Mouse (Mus musculus): Measurements from ENCODE around the gene Nanp. TPM values are rescaled to one million over a fixed set of nuclear protein-coding genes. Genes with fewer than 3 reads are reported as not detected.
A peak's percentile ranks its signal among the peaks of the same experiment; 100 is the strongest.

Nanp gene
- polyA plus RNA-seq, 1 experiment from 2014 or later, result 49.2 TPM

- Histone ChIP-seq H3K27me3 (ENCODE audit: insufficient read depth, low read length) (no peaks in the 10 kb centered on the region), H3K4me3 (ENCODE audit: low read depth, low read length) (peak overlapping the region; percentile 90), H3K9ac (replicated peaks) (peak overlapping the region; percentile 96), H3K27ac (ENCODE audit: low read depth) (peak overlapping the region; percentile 90), H3K4me2 (ENCODE audit: low read depth, low read length) (peak overlapping the region; percentile 76), H3K36me3 (replicated peaks; ENCODE audit: insufficient read depth, low read length) (peaks cover 4% of the 10 kb centered on the region; the same call in 1 of the 2 replicates), H3K4me1 (ENCODE audit: insufficient read depth) (peaks cover 30% of the 10 kb centered on the region), H3K9me3 (ENCODE audit: low read length) (no peaks in the 10 kb centered on the region)
- DNase-seq (no peak), ATAC-seq (peak; percentile 22)
- peak; percentile 92 for TF ChIP-seq EP300 (IDR thresholded peaks at IDR 0.05; ENCODE audit: low read depth)
- no peak for TF ChIP-seq CTCF (IDR thresholded peaks at IDR 0.05; ENCODE audit: low read depth)
- WGBS (ENCODE audit: insufficient replicate concordance), result 76% methylated on average over 1 of the region's 1 CpGs
These were observed 1.9 kb downstream of the Nanp start for GRCm38 (mm10) chr2:151037292-151037691.

GRCm38 (mm10) chr2:151036721-151037120 is 2.5 kb downstream of the Nanp start:
- no peak for ATAC-seq
- DNase-seq, result no peak
- peak overlapping the region; percentile 90 for H3K27ac ChIP-seq (ENCODE audit: low read depth)
- TF ChIP-seq EP300 (IDR thresholded peaks at IDR 0.05; ENCODE audit: low read depth) (no peak), CTCF (IDR thresholded peaks at IDR 0.05; ENCODE audit: low read depth) (no peak)
- H3K4me1 ChIP-seq (ENCODE audit: insufficient read depth), result peaks cover 30% of the 10 kb centered on the region
- H3K9ac ChIP-seq (replicated peaks), result peak overlapping the region; percentile 96
- H3K9me3 ChIP-seq (ENCODE audit: low read length), result no peaks in the 10 kb centered on the region
- H3K4me3 ChIP-seq (ENCODE audit: low read depth, low read length), result peak overlapping the region; percentile 90
- 51% methylated on average over 2 of the region's 2 CpGs for WGBS (ENCODE audit: insufficient replicate concordance)
- peaks cover 4% of the 10 kb centered on the region; the same call in 1 of the 2 replicates for H3K36me3 ChIP-seq (replicated peaks; ENCODE audit: insufficient read depth, low read length)
- H3K4me2 ChIP-seq (ENCODE audit: low read depth, low read length), result peak overlapping the region; percentile 76
- H3K27me3 ChIP-seq (ENCODE audit: insufficient read depth, low read length), result no peaks in the 10 kb centered on the region

- Histone ChIP-seq H3K9ac (replicated peaks) (no peak overlapping the region), H3K4me3 (ENCODE audit: low read depth, low read length) (no peak overlapping the region), H3K4me2 (ENCODE audit: low read depth, low read length) (no peak overlapping the region), H3K4me1 (ENCODE audit: insufficient read depth) (peaks cover 24% of the 10 kb centered on the region), H3K27ac (ENCODE audit: low read depth) (peak overlapping the region; percentile 22; the same call in 1 of the 2 replicates), H3K36me3 (replicated peaks; ENCODE audit: insufficient read depth, low read length) (peaks cover 4% of the 10 kb centered on the region; the same call in 1 of the 2 replicates), H3K27me3 (ENCODE audit: insufficient read depth, low read length) (no peaks in the 10 kb centered on the region), H3K9me3 (ENCODE audit: low read length) (no peaks in the 10 kb centered on the region)
- 84% methylated on average over 3 of the region's 3 CpGs for WGBS (ENCODE audit: insufficient replicate concordance)
- DNase-seq (no peak), ATAC-seq (no peak)
- TF ChIP-seq CTCF (IDR thresholded peaks at IDR 0.05; ENCODE audit: low read depth) (no peak), EP300 (IDR thresholded peaks at IDR 0.05; ENCODE audit: low read depth) (no peak)
These were observed 4.8 kb downstream of the Nanp start for GRCm38 (mm10) chr2:151034435-151034834.

- Histone ChIP-seq H3K4me3 (ENCODE audit: low read depth, low read length) (no peak overlapping the region), H3K27ac (ENCODE audit: low read depth) (no peak overlapping the region), H3K36me3 (replicated peaks; ENCODE audit: insufficient read depth, low read length) (no peaks in the 10 kb centered on the region), H3K4me1 (ENCODE audit: insufficient read depth) (no peaks in the 10 kb centered on the region), H3K9me3 (ENCODE audit: low read length) (no peaks in the 10 kb centered on the region), H3K4me2 (ENCODE audit: low read depth, low read length) (no peak overlapping the region), H3K27me3 (ENCODE audit: insufficient read depth, low read length) (no peaks in the 10 kb centered on the region), H3K9ac (replicated peaks) (no peak overlapping the region)
- TF ChIP-seq CTCF (IDR thresholded peaks at IDR 0.05; ENCODE audit: low read depth) (no peak), EP300 (IDR thresholded peaks at IDR 0.05; ENCODE audit: low read depth) (no peak)
- WGBS (ENCODE audit: insufficient replicate concordance), result 87% methylated on average over 10 of the region's 10 CpGs
- DNase-seq, result no peak
- ATAC-seq, result no peak
These were observed 18.0 kb downstream of the Nanp start for GRCm38 (mm10) chr2:151021158-151021557.

- DNase-seq (no peak), ATAC-seq (no peak)
- Histone ChIP-seq H3K36me3 (replicated peaks; ENCODE audit: insufficient read depth, low read length) (no peaks in the 10 kb centered on the region), H3K9ac (replicated peaks) (no peak overlapping the region), H3K4me1 (ENCODE audit: insufficient read depth) (peaks cover 3% of the 10 kb centered on the region), H3K4me2 (ENCODE audit: low read depth, low read length) (no peak overlapping the region), H3K27ac (ENCODE audit: low read depth) (no peak overlapping the region), H3K9me3 (ENCODE audit: low read length) (no peaks in the 10 kb centered on the region), H3K4me3 (ENCODE audit: low read depth, low read length) (no peak overlapping the region), H3K27me3 (ENCODE audit: insufficient read depth, low read length) (no peaks in the 10 kb centered on the region)
- TF ChIP-seq EP300 (IDR thresholded peaks at IDR 0.05; ENCODE audit: low read depth) (no peak), CTCF (IDR thresholded peaks at IDR 0.05; ENCODE audit: low read depth) (no peak)
- WGBS (ENCODE audit: insufficient replicate concordance), result 62% methylated on average over 2 of the region's 2 CpGs
These were observed 23.9 kb downstream of the Nanp start for GRCm38 (mm10) chr2:151015316-151015715.

GRCm38 (mm10) chr2:151011273-151011672 is 27.9 kb downstream of the Nanp start:
- Histone ChIP-seq H3K4me3 (ENCODE audit: low read depth, low read length) (no peak overlapping the region), H3K4me2 (ENCODE audit: low read depth, low read length) (peak overlapping the region; percentile 24)
- no peak for TF ChIP-seq CTCF (IDR thresholded peaks at IDR 0.05; ENCODE audit: low read depth)
- peak; percentile 92 for TF ChIP-seq EP300 (IDR thresholded peaks at IDR 0.05; ENCODE audit: low read depth)

More at GRCm38 (mm10) chr2:151011273-151011672, 27.9 kb downstream of the Nanp start:
- Histone ChIP-seq H3K27me3 (ENCODE audit: insufficient read depth, low read length) (peaks cover 5% of the 10 kb centered on the region; the same call in 1 of the 2 replicates), H3K4me1 (ENCODE audit: insufficient read depth) (peaks cover 17% of the 10 kb centered on the region), H3K36me3 (replicated peaks; ENCODE audit: insufficient read depth, low read length) (no peaks in the 10 kb centered on the region), H3K9me3 (ENCODE audit: low read length) (no peaks in the 10 kb centered on the region), H3K27ac (ENCODE audit: low read depth) (peak overlapping the region; percentile 46; the same call in 1 of the 2 replicates), H3K9ac (replicated peaks) (no peak overlapping the region)
- ATAC-seq, result peak; percentile 40
- WGBS (ENCODE audit: insufficient replicate concordance), result 43% methylated on average over 1 of the region's 1 CpGs
- DNase-seq, result no peak
